Mouse (Mus musculus) embryo, embryonic 10 days (tissue): ENCODE measurements at regions not wholly inside any gene's neighbourhood (a gene's known extent, or its start where the extent isn't known, plus 50 kb on each side); places are given as distances from the start of the nearest gene placed in this dataset.
"Not testable (repeated sequence)": the region's sequence is repeated elsewhere in the genome, so short reads cannot be mapped to it uniquely, and the experiment has no call there.

Source experiments
- DNase-seq: peaks from one replicate; pipeline ENCODE4 v3.0.0-alpha.2; 2015; ENCODE audit warnings: low spot score

DNA sequence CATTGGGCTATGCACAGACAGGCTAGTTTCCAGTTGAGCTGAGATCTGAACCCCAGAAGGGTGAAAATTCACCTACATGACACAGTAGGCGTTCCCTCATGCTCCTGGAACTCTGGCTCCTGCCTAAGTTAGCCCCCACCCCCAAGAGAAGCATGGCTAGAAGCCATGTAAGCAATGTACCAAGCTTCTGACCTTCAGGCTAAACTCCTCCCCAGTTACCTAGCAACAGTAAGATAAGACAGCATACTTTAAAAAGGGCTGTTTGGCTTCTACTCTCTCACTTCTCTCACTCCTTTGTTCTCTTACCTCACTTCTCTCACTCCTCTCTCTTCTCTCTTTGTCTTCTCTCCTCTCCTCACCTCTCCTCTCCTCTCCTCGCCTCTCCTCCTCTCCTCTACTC is 629.7 kb upstream of the Prmt6 start:
- not testable (repeated sequence) for DNase-seq

DNA sequence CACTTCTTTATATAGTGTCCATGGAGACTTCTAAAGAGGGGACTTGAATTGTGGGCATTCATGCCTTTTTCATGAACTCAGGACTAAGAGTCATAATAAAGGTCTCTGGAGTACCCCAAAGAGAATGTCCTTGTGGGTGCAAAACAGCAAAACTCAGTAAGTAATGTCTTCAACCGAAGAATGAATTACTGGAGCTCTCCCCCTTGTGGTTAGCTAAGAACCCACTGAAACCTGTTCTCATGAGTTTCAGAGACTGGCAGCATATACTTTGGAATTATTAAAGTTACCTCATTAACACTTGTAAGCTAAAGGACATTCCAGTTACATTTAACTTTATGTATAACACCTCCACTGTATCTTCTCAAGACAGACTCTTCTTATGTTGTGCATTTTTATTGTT is 615.2 kb upstream of the Prmt6 start:
- DNase-seq = no peak

DNA sequence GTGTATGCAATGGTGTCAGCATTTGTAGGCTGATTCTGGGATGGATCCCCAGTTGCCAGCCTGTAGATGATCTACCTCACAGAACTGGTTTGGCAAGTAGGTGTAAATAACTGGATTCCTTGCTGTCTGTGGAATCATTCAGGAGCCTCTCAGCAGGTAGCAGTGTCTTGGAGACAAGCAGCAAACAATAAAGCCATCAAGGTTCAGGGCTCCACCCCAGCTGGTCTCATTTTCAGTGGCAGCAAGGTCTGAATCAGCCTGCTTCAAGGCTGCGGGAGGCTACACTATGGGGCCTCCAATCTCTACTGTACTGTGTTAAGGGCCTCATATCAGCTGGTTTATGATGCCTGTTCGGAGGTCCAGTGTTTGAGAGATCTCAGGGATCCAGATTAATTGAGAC is 596.4 kb upstream of the Prmt6 start:
- DNase-seq = no peak

DNA sequence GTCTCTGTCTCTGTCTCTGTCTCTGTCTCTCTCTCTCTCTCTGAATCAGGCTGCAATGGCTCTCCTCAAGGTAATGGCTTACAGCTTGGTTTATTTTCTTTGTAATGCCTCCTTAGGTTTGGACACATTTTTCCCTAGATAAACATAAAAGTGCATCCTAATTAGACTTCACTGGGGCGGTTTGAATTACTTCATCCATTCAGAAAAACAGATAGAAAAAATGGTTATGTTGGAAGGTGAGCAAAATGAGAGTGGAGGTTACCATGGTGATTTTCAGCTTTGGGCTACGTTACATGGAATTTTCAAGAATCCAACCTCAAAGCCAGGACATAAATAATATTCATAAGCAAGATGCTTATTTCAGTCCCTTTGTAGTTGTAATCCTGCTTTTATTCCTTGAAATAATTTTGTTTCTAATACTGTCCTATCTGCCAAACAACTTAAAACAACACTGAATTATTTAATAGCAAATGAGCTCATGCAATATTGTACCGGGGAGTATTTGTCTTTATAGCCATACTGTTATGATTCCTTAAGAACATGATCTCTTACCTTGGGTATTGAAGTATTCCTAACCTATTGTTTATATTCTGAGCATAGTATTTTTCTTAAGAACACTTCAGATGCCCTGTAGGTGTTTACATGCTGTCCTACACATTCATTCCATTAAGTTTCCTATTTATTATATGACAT is 570.1 kb upstream of the Prmt6 start:
- no peak for DNase-seq

DNA sequence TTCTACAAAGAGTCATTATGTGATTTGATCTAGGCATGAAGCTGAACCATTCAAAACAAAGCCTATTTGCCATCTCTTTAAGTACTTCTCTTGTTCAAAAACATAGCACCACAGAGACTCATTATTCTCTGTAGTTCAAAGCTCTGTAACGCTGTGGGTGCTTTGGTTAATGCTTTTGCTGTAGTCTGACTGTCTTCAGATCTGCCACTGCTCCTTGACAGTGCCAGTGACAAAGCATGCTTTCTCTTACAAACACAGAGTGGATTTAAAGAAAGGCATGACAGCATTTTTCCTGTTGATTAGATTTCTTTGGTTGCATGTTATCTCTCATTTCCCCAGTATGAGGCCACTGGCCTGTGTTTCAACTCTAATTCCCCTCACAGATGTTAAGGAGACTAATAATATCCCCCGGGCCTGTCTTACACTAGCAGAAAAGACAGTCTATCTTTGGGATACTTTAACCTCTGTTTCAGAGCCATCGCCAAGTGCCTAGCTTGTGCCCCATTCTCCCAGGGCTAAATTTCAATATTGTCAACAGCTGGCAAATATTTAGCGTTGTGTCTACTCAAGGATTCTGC is 538.3 kb upstream of the Prmt6 start:
- DNase-seq = peak; percentile 9

DNA sequence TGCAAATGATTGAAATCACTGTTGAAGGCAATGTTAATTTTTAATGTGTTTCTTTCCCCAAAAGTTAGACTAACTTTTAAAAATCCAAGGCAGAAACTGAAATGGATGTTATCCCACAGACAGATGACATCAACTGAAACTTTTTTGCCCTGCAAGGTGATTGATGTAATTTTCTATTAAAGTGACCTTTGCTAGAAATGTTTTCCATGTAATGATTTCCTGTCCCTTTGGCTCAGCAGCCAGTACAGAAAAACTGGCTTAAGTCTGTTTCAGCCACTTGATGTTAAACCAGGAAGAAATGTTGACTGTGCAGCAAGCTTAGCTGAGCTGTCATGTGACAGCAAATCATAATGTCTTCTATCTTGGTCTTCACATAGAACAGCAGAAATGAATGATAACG is 504.5 kb upstream of the Prmt6 start:
- DNase-seq = no peak

DNA sequence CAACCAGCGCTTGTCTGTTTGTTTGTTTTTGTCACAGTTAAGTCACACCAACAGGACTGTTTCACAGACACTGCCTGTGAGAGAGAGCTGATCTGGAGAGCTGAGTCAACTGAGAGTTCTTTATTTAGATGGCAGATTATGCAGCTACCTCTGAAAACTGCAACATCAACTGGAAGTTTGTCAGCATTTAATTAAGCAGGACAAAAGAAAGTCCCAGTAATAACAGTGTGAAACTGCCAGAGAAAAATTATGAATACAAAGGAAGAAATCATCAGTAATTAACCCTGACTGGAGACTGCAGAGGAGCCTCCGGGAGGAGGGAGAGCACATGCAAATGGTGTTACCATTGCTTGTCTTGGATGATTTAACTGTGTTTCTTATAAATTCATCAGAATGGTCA is 495.5 kb upstream of the Prmt6 start:
- no peak for DNase-seq

DNA sequence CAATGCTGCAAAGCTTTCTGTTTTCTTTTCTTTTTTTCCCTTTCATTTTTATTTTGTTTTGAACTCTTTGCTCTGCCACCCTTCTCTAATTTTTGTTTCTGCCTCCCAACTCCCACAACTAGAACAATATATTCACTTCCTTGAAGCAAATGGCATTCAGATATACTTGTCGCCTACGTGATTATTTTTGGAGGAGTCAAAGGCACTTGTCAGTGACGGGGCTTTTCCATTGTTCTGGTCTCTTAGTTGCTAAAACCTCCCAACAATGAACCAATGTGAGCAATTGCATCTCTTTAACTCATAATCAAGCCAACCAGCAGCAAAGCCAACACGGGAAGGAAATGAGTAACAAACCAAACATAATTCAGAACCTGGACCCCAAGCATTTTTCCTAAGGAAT is 449.3 kb upstream of the Prmt6 start:
- DNase-seq = peak; percentile 4

DNA sequence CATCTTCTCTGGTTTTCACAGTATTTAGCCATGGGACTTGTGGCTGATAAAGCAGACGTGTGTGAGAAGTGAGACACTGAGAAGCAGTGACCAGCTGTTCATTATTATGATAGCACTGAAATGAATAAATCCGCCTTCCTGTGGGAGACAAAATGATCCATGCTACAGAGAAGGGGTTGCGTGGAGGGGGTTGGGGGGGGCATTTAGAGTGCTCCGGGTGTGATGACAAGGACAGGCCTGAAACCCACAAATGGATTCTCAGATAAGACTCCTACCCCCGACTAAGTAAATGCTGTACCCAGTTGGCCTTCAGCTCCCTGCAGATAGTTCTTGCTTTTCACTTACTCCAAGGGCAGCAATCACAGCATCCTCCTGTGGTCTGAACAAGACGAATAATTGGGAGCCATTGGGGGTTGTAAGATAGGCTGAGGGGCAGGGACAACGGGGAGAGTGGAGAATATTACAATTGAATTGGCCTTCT is 416.8 kb upstream of the Prmt6 start:
- DNase-seq = no peak

DNA sequence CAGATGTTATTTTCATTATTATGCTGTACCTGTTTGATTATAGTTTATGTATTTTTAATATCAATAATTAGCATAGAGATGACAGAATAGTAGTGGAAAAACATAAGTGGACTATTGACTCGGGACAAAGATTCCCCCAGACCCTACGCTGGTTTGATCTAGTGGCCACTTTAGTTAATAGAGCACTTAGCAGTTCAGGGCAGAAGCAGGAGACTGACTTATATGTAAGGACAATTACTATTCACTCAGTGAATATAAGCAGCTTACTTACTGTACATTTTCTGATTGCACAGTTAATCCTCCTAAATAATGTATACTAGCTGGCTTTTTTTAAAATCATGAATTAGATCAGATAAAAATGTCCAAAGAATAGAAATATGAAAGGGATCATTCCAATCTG is 416.2 kb upstream of the Prmt6 start:
- no peak for DNase-seq

DNA sequence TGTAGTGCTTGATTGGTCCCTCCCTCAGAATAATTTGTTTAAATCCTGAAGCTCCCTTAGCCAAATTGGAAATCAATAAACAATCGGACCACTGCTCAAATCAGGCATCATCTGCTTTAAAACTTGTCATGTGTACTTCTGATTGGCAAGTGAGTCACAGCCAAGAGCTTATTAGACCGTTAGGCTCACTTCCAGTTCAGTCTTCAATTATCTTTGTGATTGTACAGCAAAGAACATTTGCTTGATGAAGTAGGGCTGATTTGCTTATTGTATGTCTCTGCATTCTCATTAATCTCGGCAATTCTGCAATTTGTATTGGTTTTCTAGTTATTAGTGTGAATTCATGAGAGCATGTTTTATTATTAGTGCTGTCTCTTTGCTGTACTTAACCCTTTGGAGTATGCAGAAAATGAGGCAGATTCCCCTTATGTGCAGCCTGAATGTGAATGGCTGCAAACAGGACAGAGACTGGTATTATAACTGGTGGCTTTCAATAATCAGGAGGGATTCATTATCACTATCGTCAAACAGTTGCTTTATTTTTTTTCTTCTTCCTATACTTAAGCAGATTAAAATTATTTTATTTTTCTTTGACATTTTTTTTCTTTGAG is 406.8 kb upstream of the Prmt6 start:
- no peak for DNase-seq

DNA sequence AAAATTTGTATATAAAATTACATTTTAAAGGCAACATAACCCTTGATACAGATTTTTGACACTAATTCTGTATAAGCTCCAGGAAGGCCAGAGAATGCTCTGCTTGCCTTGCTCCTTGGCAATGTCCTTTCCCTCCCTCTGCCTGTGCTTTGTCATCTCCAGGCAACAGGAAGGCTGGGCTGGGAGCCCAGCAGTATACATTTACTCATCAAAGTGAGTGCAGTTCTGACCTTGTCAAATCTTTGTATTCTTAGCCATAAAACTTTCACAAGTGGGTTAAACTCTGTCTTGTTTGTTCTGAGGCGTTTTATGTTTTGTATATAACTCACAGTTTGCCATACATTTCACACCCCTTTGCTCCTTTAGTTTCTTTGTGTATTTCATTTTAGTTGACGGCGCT is 375.5 kb upstream of the Prmt6 start:
- no peak for DNase-seq

DNA sequence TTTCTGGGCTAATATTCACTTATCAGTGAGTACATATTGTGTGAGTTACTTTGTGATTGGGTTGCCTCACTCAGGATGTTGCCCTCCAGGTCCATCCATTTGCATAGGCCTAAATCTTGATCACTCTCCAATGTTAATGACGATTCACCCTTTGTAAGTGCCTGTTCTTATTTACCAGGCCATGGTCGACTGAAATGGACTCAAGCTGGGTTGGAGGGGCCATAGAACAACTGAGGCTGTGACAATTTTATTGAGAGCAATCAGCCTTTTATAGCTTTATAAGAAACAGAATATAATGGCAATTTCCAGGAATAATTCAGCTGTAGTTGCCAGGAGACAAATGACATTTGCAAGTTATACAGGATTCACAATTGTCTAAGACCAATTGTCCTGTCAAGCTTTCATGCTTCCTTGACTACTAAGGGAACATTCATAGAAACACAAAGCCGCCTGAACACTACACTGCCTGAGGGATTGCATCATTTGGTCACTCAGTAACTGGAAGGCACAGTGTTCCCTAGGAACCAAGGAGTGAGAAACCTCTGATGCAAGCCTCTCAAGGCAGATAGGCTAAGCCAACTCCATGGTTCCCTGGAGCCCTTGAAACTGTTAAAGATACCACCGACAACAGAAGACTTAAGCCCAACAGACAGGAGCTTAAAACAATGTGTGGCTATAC is 348.5 kb upstream of the Prmt6 start:
- peak; percentile 16 for DNase-seq

DNA sequence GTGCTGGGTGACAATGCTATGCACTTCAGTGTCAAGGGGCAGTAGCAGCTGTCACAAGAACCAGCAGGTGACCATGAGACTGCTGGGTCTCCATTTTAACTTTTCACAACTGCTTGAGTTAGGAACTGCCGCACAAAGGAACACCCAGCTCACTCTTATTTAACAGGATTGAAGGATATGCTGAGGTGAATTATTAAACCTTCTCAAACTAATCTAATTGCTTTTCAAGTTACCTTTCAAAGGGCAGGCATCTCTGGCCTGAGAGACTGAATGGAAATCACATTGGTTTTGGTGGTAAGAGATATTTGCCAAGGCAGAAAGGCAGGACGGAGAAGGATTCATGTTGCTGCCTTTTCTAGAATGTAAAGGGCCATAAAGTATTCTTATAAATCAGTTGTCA is 332.0 kb upstream of the Prmt6 start:
- DNase-seq = no peak

DNA sequence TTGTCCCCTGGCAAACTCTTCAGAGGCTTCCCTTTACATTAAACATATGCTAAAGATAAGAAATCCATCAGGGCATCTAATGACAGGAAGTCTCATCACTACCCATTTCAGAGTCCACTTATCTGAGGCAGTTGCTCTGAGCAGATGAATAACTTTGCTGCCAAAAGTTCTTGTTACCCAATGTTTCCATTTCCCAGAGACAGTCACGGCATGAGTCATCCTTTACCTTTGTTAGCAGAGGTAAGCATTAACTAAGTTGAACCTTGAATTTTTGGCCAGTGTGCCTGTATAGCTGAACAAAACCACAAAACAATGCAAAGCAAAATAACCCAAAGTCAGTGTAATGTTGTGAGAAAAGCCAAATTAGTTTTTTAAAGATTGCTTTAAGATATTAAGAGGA is 328.5 kb upstream of the Prmt6 start:
- DNase-seq = no peak

DNA sequence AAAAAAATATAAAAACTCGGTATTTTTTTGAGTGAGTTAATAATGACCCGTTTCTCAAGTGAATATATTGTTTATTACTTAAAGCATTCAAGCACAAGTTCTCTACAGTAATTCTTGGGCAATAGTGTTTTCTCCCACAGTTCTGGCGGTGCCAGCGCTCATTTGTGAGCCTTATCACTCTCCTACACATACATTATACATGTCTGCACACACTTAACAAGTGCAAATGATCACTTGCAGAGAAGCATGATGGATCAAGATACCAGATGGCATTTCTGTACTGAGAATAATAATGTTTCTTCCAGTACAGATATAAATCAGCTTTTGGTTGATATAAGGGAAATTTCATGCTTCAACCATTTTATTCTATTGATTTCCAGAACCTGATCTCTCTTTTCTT is 316.4 kb upstream of the Prmt6 start:
- no peak for DNase-seq

DNA sequence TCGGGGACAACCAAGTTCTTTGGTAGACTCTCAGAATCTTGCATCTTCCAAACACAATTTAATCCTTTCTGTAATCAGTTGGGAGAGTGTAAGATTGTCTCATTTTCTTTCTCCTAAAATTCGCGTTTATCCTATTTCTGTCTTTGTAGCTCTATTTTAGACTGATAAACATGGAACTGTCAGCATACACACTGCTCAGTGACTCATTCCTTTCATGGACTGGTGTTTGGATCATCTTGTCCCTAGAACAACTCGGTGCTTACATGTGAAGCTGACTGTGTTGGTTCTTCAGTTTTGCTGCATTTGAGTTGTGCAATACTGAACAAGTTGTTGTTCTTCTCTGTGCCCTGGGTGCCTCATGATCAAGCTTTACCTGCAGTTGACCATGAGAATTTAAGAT is 296.5 kb upstream of the Prmt6 start:
- no peak for DNase-seq

DNA sequence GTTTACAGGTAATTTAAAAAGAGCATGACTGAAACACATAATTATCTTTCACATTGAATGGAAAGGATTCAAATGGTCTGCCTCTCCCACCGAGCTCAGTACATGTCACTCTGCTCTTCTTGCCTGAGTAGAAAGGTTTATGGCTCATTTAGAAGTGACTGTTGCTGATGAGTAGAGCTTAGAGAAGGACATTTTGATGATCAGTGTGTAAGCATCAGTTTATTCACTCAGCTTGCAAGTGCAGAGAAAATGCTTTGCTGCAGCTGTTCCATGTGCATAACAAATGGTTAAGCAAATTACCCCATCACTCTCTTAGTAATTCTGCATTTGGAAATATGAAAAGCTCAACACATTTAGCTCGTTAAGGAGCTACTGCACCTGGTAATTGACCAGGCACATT is 287.5 kb upstream of the Prmt6 start:
- DNase-seq = no peak
